Mouse (Mus musculus) MEL-GATA-1-ER (cell line): ENCODE data around the gene Pramel6.
"Not testable (repeated sequence)": the region's sequence is repeated elsewhere in the genome, so short reads cannot be mapped to it uniquely, and the experiment has no call there.

Experiments
- DNase-seq: peaks from one replicate; pipeline ENCODE4 v3.0.0-alpha.2; 2012; ENCODE audit warnings: low read depth; ENCODE audit errors: extremely low read depth

Pramel6 gene

GRCm38 (mm10) chr2:87506265-87506664, at the start of gene Pramel6:
Gene Pramel6 (plus strand): TSS chr2:87506565.
- no peak for DNase-seq

- DNase-seq = no peak
Measured at GRCm38 (mm10) chr2:87461769-87462168, 44.6 kb upstream of the Pramel6 start.

- DNase-seq = no peak
Measured at GRCm38 (mm10) chr2:87480207-87480606, 26.2 kb upstream of the Pramel6 start.

GRCm38 (mm10) chr2:87481158-87481557, 25.2 kb upstream of the Pramel6 start:
- DNase-seq = no peak

- DNase-seq = no peak
Measured at GRCm38 (mm10) chr2:87482276-87482675, 24.1 kb upstream of the Pramel6 start.

GRCm38 (mm10) chr2:87496993-87497392, 9.4 kb upstream of the Pramel6 start, which contains the start of gene Pramel7:
Gene Pramel7 (minus strand): TSS chr2:87497093.
- not testable (repeated sequence) for DNase-seq

- DNase-seq = no peak
Measured at GRCm38 (mm10) chr2:87515046-87515445, 8.7 kb downstream of the Pramel6 start.

- DNase-seq = no peak
Measured at GRCm38 (mm10) chr2:87515457-87516060, 9.2 kb downstream of the Pramel6 start.

GRCm38 (mm10) chr2:87516581-87516980, 10.2 kb downstream of the Pramel6 start:
- no peak for DNase-seq

- DNase-seq = no peak
Measured at GRCm38 (mm10) chr2:87520651-87521050, 14.3 kb downstream of the Pramel6 start.

GRCm38 (mm10) chr2:87525899-87526616, 19.7 kb downstream of the Pramel6 start:
- DNase-seq = not testable (repeated sequence)

- DNase-seq = no peak
Measured at GRCm38 (mm10) chr2:87531496-87531895, 25.1 kb downstream of the Pramel6 start, which contains the start of gene Olfr153. Gene Olfr153 (plus strand): TSS chr2:87531796.

GRCm38 (mm10) chr2:87534826-87535225, 28.5 kb downstream of the Pramel6 start:
- DNase-seq = no peak

GRCm38 (mm10) chr2:87545442-87545841, 39.1 kb downstream of the Pramel6 start, which contains the start of gene Olfr1128:
Gene Olfr1128 (minus strand): TSS chr2:87545542.
- no peak for DNase-seq
